Mouse (Mus musculus) MEL (cell line): ENCODE data around the gene Sez6l.

Experiments
- CHD2 ChIP-seq: IDR thresholded peaks from 2 replicates; pipeline ENCODE4 v1.6.1; 2011; ENCODE audit warnings: low read length, improper control_type of control experiment
- CTCF ChIP-seq, 3 experiments: IDR thresholded peaks in 2 of 3; conservative IDR thresholded peaks in 1 of 3; 2 replicates each; pipeline ENCODE4 v1.5.1; 2011 to 2012; ENCODE audit warnings: low read length in 3 of 3, low read depth in 2 of 3, mild to moderate bottlenecking in 2 of 3, improper control_type of control experiment in 1 of 3, inconsistent platforms in 1 of 3, mixed read lengths in 1 of 3, moderate library complexity in 1 of 3; ENCODE audit not compliant: control insufficient read depth in 1 of 3, insufficient read depth in 1 of 3, poor library complexity in 1 of 3, severe bottlenecking in 1 of 3
- E2F4 ChIP-seq: IDR thresholded peaks from 2 replicates; pipeline ENCODE4 v1.6.1; 2011; ENCODE audit warnings: low read depth, low read length, improper control_type of control experiment, borderline replicate concordance
- GATA1 ChIP-seq: IDR thresholded peaks from 2 replicates; pipeline ENCODE4 v1.6.1; 2011; ENCODE audit warnings: low read depth, low read length, improper control_type of control experiment
- POLR2A ChIP-seq, 2 experiments: IDR thresholded peaks; 2 replicates each; pipeline ENCODE4 v1.6.1; 2011 to 2012; ENCODE audit warnings: low read length in 2 of 2, mild to moderate bottlenecking in 2 of 2, control low read depth in 1 of 2, improper control_type of control experiment in 1 of 2, low read depth in 1 of 2, moderate library complexity in 1 of 2; ENCODE audit not compliant: control insufficient read depth in 1 of 2, insufficient read depth in 1 of 2, poor library complexity in 1 of 2
- POLR2AphosphoS2 ChIP-seq: IDR thresholded peaks from 2 replicates; pipeline ENCODE4 v1.6.1; 2011; ENCODE audit warnings: low read length, improper control_type of control experiment
- RCOR1 ChIP-seq: IDR thresholded peaks from 2 replicates; pipeline ENCODE4 v1.6.1; 2012; ENCODE audit warnings: low read depth, mild to moderate bottlenecking, inconsistent platforms, low read length, improper control_type of control experiment
- TBP ChIP-seq: IDR thresholded peaks from 2 replicates; pipeline ENCODE4 v1.8.0; 2011; ENCODE audit warnings: low read depth, low read length, improper control_type of control experiment
- UBTF ChIP-seq: IDR thresholded peaks from 2 replicates; pipeline ENCODE4 v1.6.1; 2012; ENCODE audit warnings: low read depth, mild to moderate bottlenecking, inconsistent platforms, low read length, improper control_type of control experiment, moderate library complexity, borderline replicate concordance; ENCODE audit not compliant: insufficient read depth

DNA sequence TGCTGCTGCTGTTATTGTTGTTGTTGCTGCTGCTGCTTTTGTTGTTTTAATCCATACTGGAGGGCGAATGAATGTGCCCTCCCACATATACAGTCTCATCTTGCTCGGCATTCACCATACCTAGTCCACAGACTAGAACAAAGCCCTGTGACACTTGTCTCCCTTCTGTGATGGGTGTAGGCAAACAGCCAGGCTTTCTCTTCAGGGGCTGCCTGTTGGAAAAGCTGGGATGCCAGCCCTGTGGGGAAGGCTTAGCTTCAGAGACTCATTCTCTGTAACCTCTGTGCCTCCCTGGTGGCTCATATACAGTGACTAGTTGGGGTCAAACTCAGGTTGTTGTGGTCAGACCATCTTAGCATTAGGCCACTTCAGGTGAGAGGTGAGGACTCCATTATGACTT, 30.1 kb upstream of the Sez6l start:
- TF ChIP-seq POLR2A (IDR thresholded peaks at IDR 0.05; ENCODE audit: control insufficient read depth in 1 of 2, insufficient read depth in 1 of 2, low read depth in 1 of 2, low read length in 2 of 2, poor library complexity in 1 of 2) (no peak), CTCF (IDR thresholded peaks at IDR 0.05 in 2 of 3, conservative IDR thresholded peaks at IDR 0.05 in 1 of 3; ENCODE audit: control insufficient read depth in 1 of 3, insufficient read depth in 1 of 3, low read depth in 2 of 3, low read length in 3 of 3, poor library complexity in 1 of 3, severe bottlenecking in 1 of 3) (no peak), GATA1 (no peak), E2F4 (no peak), CHD2 (no peak), TBP (no peak), POLR2AphosphoS2 (no peak), UBTF (no peak), RCOR1 (no peak)
